Mouse (Mus musculus) stomach, postnatal 0 days (tissue): ENCODE measurements around the gene Col4a3bp. TPM values are rescaled to one million over a fixed set of nuclear protein-coding genes. Genes with fewer than 3 reads are reported as not detected.
A peak's percentile ranks its signal among the peaks of the same experiment; 100 is the strongest.

ENCODE experiments used
- ATAC-seq: fragments of 200-750 bp; cut with Nextera tagmentation; 2 replicates; pipeline ENCODE4 v1.8.0; 2017; ENCODE audit not compliant: low FRiP score, low TSS enrichment
- DNase-seq: peaks from one replicate; pipeline ENCODE4 v3.0.0-alpha.2; 2016; ENCODE audit warnings: low spot score
- H3K27ac ChIP-seq: fragments of 300-500 bp; sonication (generic); replicated peaks from 2 replicates; pipeline ENCODE4 v1.5.1; 2014; ENCODE audit warnings: mild to moderate bottlenecking, control low read depth
- H3K27me3 ChIP-seq: fragments of 300-500 bp; sonication (generic); 2 replicates; pipeline ENCODE4 v1.6.1; 2014; ENCODE audit warnings: low read length; ENCODE audit not compliant: control insufficient read depth, insufficient read depth
- H3K36me3 ChIP-seq: fragments of 300-500 bp; sonication (generic); 2 replicates; pipeline ENCODE4 v1.6.1; 2014; ENCODE audit warnings: low read length, mixed read lengths; ENCODE audit not compliant: control insufficient read depth, insufficient read depth
- H3K4me1 ChIP-seq: fragments of 300-500 bp; sonication (generic); replicated peaks from 2 replicates; pipeline ENCODE4 v1.6.1; 2014; ENCODE audit warnings: antibody characterized with exemption; ENCODE audit not compliant: control insufficient read depth, insufficient read depth
- H3K4me2 ChIP-seq: fragments of 300-500 bp; sonication (generic); replicated peaks from 2 replicates; pipeline ENCODE4 v1.6.1; 2014; ENCODE audit warnings: low read depth, mild to moderate bottlenecking, control low read depth, moderate library complexity
- H3K4me3 ChIP-seq: fragments of 300-500 bp; sonication (generic); 2 replicates; pipeline ENCODE4 v1.5.1; 2014; ENCODE audit warnings: low read depth, low read length, control low read depth
- H3K9ac ChIP-seq: fragments of 300-500 bp; sonication (generic); 2 replicates; pipeline ENCODE4 v1.6.1; 2014; ENCODE audit warnings: mild to moderate bottlenecking, low read length, control low read depth, mixed read lengths
- H3K9me3 ChIP-seq: fragments of 300-500 bp; sonication (generic); 2 replicates; pipeline ENCODE4 v1.6.1; 2016; ENCODE audit warnings: low read length; ENCODE audit not compliant: control insufficient read depth
- CTCF ChIP-seq: IDR thresholded peaks from 2 replicates; pipeline ENCODE4 v1.5.1; 2016; ENCODE audit warnings: antibody characterized with exemption, low read depth, mild to moderate bottlenecking, moderate library complexity
- EP300 ChIP-seq: optimal IDR thresholded peaks from 2 replicates; pipeline ENCODE3; 2016; ENCODE audit warnings: antibody characterized with exemption
- WGBS: fragments of 180-500 bp; shearing (Covaris S2); extraction: QIAGEN DNeasy Blood & Tissue Kit; methylation state at CpG from one replicate; pipeline ENCODE4 v1.1.7; 2014; 5-methylcytosine and 5-hydroxymethylcytosine counted together
- polyA plus RNA-seq: library from polyadenylated mRNA; unstranded; fragments of >200 nt; fragmentation: Nextera tagmentation; extraction: Ambion mirVana; gene quantifications from 2 replicates; pipeline ENCODE4 v1.2.1, GENCODE M21; 2015

The Col4a3bp gene
- polyA plus RNA-seq, 1 experiment from 2014 or later = 7.0 TPM

GRCm38 (mm10) chr13:96670406-96671077, 128.1 kb downstream of the Col4a3bp start, which contains the start of gene Hmgcr:
Gene Hmgcr, minus strand, starts transcription at chr13:96670936.
- H3K9ac ChIP-seq = peak within 1 kb of the TSS; percentile 88
- H3K9me3 ChIP-seq = no peaks in the 10 kb centered on the region
- TF ChIP-seq CTCF (no peak; the same call in 1 of the 2 replicates), EP300 (no peak)
- H3K36me3 ChIP-seq = peaks cover 6% of the 10 kb centered on the region
- ATAC-seq = peak; percentile 100
- H3K4me1 ChIP-seq = peaks cover 3% of the 10 kb centered on the region
- H3K27me3 ChIP-seq = no peaks in the 10 kb centered on the region
- peak within 1 kb of the TSS; percentile 91 for H3K4me3 ChIP-seq
- DNase-seq = peak; percentile 98
- peak within 1 kb of the TSS; percentile 92 for H3K27ac ChIP-seq
- H3K4me2 ChIP-seq = peak within 1 kb of the TSS; percentile 77
- under 1% methylated on average over 64 of the region's 70 CpGs for WGBS

DNA sequence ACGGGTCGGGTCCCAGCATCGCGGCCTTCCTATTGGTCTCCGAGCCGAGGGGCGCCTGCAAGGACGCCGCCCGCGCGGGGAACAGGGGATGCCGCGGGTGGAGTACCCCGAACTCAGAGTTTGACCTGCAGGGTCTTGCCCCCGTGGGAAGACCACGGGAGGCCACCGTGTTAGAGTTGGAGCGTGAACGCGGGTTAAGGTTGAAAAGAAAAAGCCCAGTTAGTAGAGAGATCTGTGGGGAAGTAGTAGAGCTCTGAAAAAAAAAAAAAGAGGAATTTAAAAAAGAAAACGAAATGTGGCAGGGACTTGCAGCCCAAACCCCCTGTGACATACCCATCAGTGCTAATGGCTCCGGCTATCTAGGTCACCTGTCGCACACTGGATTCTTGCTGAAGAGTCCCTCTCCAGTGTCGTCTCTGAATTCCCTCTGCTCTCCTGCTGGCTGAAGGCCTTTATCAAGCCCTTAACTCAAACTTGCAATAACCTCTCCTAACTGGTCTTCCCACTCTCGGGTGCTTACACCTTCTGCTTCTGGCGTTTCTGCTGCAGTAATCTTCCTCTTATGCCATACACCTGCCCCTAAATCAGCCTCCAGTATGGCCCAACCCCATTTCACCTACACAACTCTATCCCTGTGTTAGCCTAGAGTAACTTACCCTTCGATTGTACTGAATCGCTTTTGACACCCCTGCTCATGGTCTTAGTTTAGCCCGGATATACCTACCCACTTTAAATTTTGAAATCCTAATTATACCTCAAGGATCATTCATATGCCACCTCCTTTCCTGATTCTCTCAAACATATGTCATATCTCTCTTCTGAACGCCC, 128.9 kb downstream of the Col4a3bp start:
- no peak for ATAC-seq
- H3K4me1 ChIP-seq = peaks cover 3% of the 10 kb centered on the region
- 0 out of 2 replicates have a peak overlapping the region, but pooled peaks have one; percentile 41 for H3K9ac ChIP-seq
- no peaks in the 10 kb centered on the region for H3K9me3 ChIP-seq
- WGBS = 12% methylated on average over 31 of the region's 31 CpGs
- no peak for DNase-seq
- H3K27me3 ChIP-seq = no peaks in the 10 kb centered on the region
- H3K4me2 ChIP-seq = peak overlapping the region; percentile 77
- H3K36me3 ChIP-seq = no peaks in the 10 kb centered on the region
- peak overlapping the region; percentile 63 for H3K27ac ChIP-seq
- peak overlapping the region; percentile 91 for H3K4me3 ChIP-seq
- TF ChIP-seq CTCF = peak; percentile 35
- TF ChIP-seq EP300 = no peak

GRCm38 (mm10) chr13:96671906-96672234, 129.5 kb downstream of the Col4a3bp start:
- TF ChIP-seq EP300 (no peak), CTCF (no peak)
- Histone ChIP-seq H3K4me1 (peaks cover 3% of the 10 kb centered on the region), H3K9me3 (no peaks in the 10 kb centered on the region), H3K4me3 (no peak overlapping the region), H3K27me3 (no peaks in the 10 kb centered on the region), H3K4me2 (no peak overlapping the region), H3K27ac (no peak overlapping the region), H3K36me3 (no peaks in the 10 kb centered on the region), H3K9ac (no peak overlapping the region)
- WGBS = 93% methylated on average over 5 of the region's 5 CpGs
- DNase-seq (no peak), ATAC-seq (no peak)

- no peak overlapping the region for H3K9ac ChIP-seq
- H3K9me3 ChIP-seq = no peaks in the 10 kb centered on the region
- ATAC-seq = no peak
- no peak overlapping the region for H3K27ac ChIP-seq
- no peaks in the 10 kb centered on the region for H3K27me3 ChIP-seq
- DNase-seq = no peak
- no peak for TF ChIP-seq CTCF
- TF ChIP-seq EP300 = no peak
- H3K36me3 ChIP-seq = no peaks in the 10 kb centered on the region
- H3K4me3 ChIP-seq = no peak overlapping the region
- 78% methylated on average over 6 of the region's 6 CpGs for WGBS
- H3K4me1 ChIP-seq = peaks cover 3% of the 10 kb centered on the region
- no peak overlapping the region for H3K4me2 ChIP-seq
Observed at GRCm38 (mm10) chr13:96672276-96672675, 129.9 kb downstream of the Col4a3bp start.

DNA sequence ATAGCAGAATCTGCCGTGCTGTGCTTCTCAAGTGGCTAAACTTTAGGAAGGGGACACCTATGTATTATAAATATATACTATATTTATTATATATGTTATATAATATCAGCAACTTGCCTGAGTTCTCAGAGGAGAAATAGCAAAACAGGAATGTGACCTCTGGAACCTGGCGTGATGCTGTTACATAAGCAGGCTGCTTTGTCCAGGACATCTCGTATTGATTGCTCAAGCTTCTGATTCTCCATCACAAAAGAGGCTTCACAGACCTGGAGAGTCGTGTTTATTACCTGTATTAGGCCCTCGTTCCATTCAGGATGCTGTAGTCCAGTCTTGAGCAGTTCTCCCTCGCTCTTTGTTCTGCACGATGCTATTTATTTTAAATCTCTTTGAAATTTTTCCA, 131.4 kb downstream of the Col4a3bp start:
- Histone ChIP-seq H3K27me3 (no peaks in the 10 kb centered on the region), H3K36me3 (no peaks in the 10 kb centered on the region), H3K9me3 (no peaks in the 10 kb centered on the region), H3K27ac (no peak overlapping the region), H3K9ac (no peak overlapping the region), H3K4me3 (no peak overlapping the region), H3K4me1 (peaks cover 3% of the 10 kb centered on the region), H3K4me2 (no peak overlapping the region)
- WGBS = 80% methylated on average over 7 of the region's 7 CpGs
- no peak for TF ChIP-seq CTCF
- ATAC-seq (no peak), DNase-seq (no peak)

- no peak overlapping the region for H3K4me2 ChIP-seq
- no peaks in the 10 kb centered on the region for H3K36me3 ChIP-seq
- H3K9ac ChIP-seq = no peak overlapping the region
- H3K9me3 ChIP-seq = no peaks in the 10 kb centered on the region
- ATAC-seq = no peak
- 85% methylated on average over 6 of the region's 6 CpGs for WGBS
- TF ChIP-seq CTCF (no peak), EP300 (no peak)
- peaks cover 3% of the 10 kb centered on the region for H3K4me1 ChIP-seq
- H3K4me3 ChIP-seq = no peak overlapping the region
- H3K27me3 ChIP-seq = no peaks in the 10 kb centered on the region
- H3K27ac ChIP-seq = no peak overlapping the region
- DNase-seq = no peak
Observed at GRCm38 (mm10) chr13:96675756-96676155, 133.3 kb downstream of the Col4a3bp start.
